Mouse (Mus musculus): ENCODE measurements around the gene Ano4. TPM values are rescaled to one million over a fixed set of nuclear protein-coding genes. Genes with fewer than 3 reads are reported as not detected.

Gene Ano4
- total RNA-seq, 2 experiments from 2014 or later: 19.9 to 23.4 TPM

GRCm38 (mm10) chr10:89273001-89273680 lies 71.4 kb downstream of the Ano4 start:
- H3K27ac ChIP-seq: no peak overlapping the region
- intact Hi-C loops (cut with DNase I): no loop called here
- no peak for TF ChIP-seq CTCF (IDR thresholded peaks at IDR 0.05)

GRCm38 (mm10) chr10:89267312-89267711 lies 77.2 kb downstream of the Ano4 start:
- intact Hi-C loops (cut with DNase I): loop anchor here (5.0 kb wide), 1 partner anchor 50 kb away; no protein-coding TSS in a partner anchor
- no peak for DNase-seq (ENCODE audit: extremely low spot score in 1 of 2, low spot score in 2 of 2)
- TF ChIP-seq CTCF (IDR thresholded peaks at IDR 0.05): no peak
- no peak overlapping the region for H3K27ac ChIP-seq
- no peak overlapping the region for H3K4me3 ChIP-seq

More at GRCm38 (mm10) chr10:89273001-89273680, 71.4 kb downstream of the Ano4 start:
- no peak overlapping the region for H3K4me3 ChIP-seq
- DNase-seq (ENCODE audit: extremely low spot score in 1 of 2, low spot score in 2 of 2): no peak

- DNase-seq (ENCODE audit: extremely low spot score in 1 of 2, low spot score in 2 of 2): peak in 1 of 2 experiments; percentile 16
- intact Hi-C loops (cut with DNase I): no loop called here
- no peak overlapping the region for H3K27ac ChIP-seq
- H3K4me3 ChIP-seq: no peak overlapping the region
- no peak for TF ChIP-seq CTCF (IDR thresholded peaks at IDR 0.05)
Measured at GRCm38 (mm10) chr10:89263396-89263795, 81.2 kb downstream of the Ano4 start.

- no peak for TF ChIP-seq CTCF (IDR thresholded peaks at IDR 0.05)
- Histone ChIP-seq H3K27ac (peak overlapping the region; percentile 92), H3K4me3 (peak overlapping the region; percentile 67)
- peak; percentile 27 to 33 for DNase-seq (ENCODE audit: extremely low spot score in 1 of 2, low spot score in 2 of 2)
- intact Hi-C loops (cut with DNase I): no loop called here
Measured at GRCm38 (mm10) chr10:89257457-89258381, 86.8 kb downstream of the Ano4 start.

GRCm38 (mm10) chr10:89256762-89257456 lies 87.7 kb downstream of the Ano4 start:
- Histone ChIP-seq H3K27ac (peak overlapping the region; percentile 92), H3K4me3 (peak overlapping the region; percentile 67)
- TF ChIP-seq CTCF (IDR thresholded peaks at IDR 0.05): no peak
- DNase-seq (ENCODE audit: extremely low spot score in 1 of 2, low spot score in 2 of 2): peak; percentile 35 to 38
- intact Hi-C loops (cut with DNase I): no loop called here

- DNase-seq (ENCODE audit: extremely low spot score in 1 of 2, low spot score in 2 of 2): no peak
- no peak for TF ChIP-seq CTCF (IDR thresholded peaks at IDR 0.05)
- Histone ChIP-seq H3K27ac (no peak overlapping the region; the same call in 1 of the 2 replicates), H3K4me3 (no peak overlapping the region)
- intact Hi-C loops (cut with DNase I): no loop called here
Measured at GRCm38 (mm10) chr10:89254765-89255164, 89.8 kb downstream of the Ano4 start.

GRCm38 (mm10) chr10:89253799-89254198 lies 90.8 kb downstream of the Ano4 start:
- H3K27ac ChIP-seq: peak overlapping the region; percentile 51; the same call in 1 of the 2 replicates
- intact Hi-C loops (cut with DNase I): no loop called here

GRCm38 (mm10) chr10:89252636-89253035 lies 91.9 kb downstream of the Ano4 start:
- DNase-seq (ENCODE audit: extremely low spot score in 1 of 2, low spot score in 2 of 2): no peak
- intact Hi-C loops (cut with DNase I): no loop called here
- TF ChIP-seq CTCF (IDR thresholded peaks at IDR 0.05): no peak
- Histone ChIP-seq H3K4me3 (no peak overlapping the region), H3K27ac (peak overlapping the region; percentile 20; the same call in 1 of the 2 replicates)

More at GRCm38 (mm10) chr10:89253799-89254198, 90.8 kb downstream of the Ano4 start:
- TF ChIP-seq CTCF (IDR thresholded peaks at IDR 0.05): no peak; the same call in 1 of the 2 replicates
- no peak for DNase-seq (ENCODE audit: extremely low spot score in 1 of 2, low spot score in 2 of 2)
- no peak overlapping the region for H3K4me3 ChIP-seq

GRCm38 (mm10) chr10:89243808-89244207 lies 100.8 kb downstream of the Ano4 start:
- intact Hi-C loops (cut with DNase I): loop anchor here (1.0 kb wide), 1 partner anchor 22 kb away; no protein-coding TSS in a partner anchor
- DNase-seq (ENCODE audit: extremely low spot score in 1 of 2, low spot score in 2 of 2): no peak
- Histone ChIP-seq H3K27ac (0 out of 2 replicates have a peak overlapping the region, but pooled peaks have one; percentile 6), H3K4me3 (no peak overlapping the region)
- no peak for TF ChIP-seq CTCF (IDR thresholded peaks at IDR 0.05)

GRCm38 (mm10) chr10:89224524-89224923 lies 120.0 kb downstream of the Ano4 start:
- no peak overlapping the region for H3K4me3 ChIP-seq
- TF ChIP-seq CTCF (IDR thresholded peaks at IDR 0.05): no peak
- intact Hi-C loops (cut with DNase I): no loop called here
- H3K27ac ChIP-seq: no peak overlapping the region
- DNase-seq (ENCODE audit: extremely low spot score in 1 of 2, low spot score in 2 of 2): no peak

- intact Hi-C loops (cut with DNase I): loop anchor here (1.0 kb wide), 1 partner anchor 22 kb away; no protein-coding TSS in a partner anchor
- H3K4me3 ChIP-seq: no peak overlapping the region
- DNase-seq (ENCODE audit: extremely low spot score in 1 of 2, low spot score in 2 of 2): no peak
- no peak overlapping the region for H3K27ac ChIP-seq
- TF ChIP-seq CTCF (IDR thresholded peaks at IDR 0.05): peak; percentile 42
Measured at GRCm38 (mm10) chr10:89222284-89222989, 122.1 kb downstream of the Ano4 start.
